Mouse (Mus musculus): Measurements from ENCODE around the gene 1600014C23Rik. TPM values are rescaled to one million over a fixed set of nuclear protein-coding genes. Genes with fewer than 3 reads are reported as not detected.

1600014C23Rik gene
- total and polyA plus RNA-seq, 2 experiments from 2014 or later, result 0.67 TPM; not detected in 1

DNA sequence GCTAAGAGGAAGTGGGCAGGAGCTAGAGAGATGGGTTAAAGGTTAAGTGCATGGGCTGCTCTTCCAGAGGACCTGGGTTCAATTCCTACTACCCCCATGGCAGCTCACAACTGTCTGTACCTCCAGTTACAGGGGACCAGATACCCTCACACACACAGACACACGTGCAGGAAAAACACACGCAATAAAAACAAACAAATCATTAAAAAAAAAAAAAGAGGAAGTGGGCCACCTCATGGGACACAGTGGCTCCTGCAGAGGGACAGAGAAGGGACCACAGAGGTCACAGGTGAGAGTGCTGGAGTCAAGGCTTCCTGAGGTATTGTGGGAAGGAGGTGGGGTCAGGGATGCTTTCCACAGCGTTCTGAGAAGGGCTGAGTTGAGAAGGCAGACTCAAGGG lies 22.1 kb downstream of the 1600014C23Rik start:
- H3K4me2 ChIP-seq (ENCODE audit: low read depth, low read length, poor library complexity, severe bottlenecking), result no peak overlapping the region
- H3K9ac ChIP-seq (replicated peaks; ENCODE audit: low read length, poor library complexity, severe bottlenecking), result no peak overlapping the region
- ATAC-seq (ENCODE audit: low FRiP score), result no peak
- H3K36me3 ChIP-seq (ENCODE audit: insufficient read depth, low read length), result no peaks in the 10 kb centered on the region
- H3K4me3 ChIP-seq (ENCODE audit: low read depth, low read length), result no peak overlapping the region
- no peak overlapping the region for H3K27ac ChIP-seq (ENCODE audit: low read depth, low read length)
- no peaks in the 10 kb centered on the region for H3K9me3 ChIP-seq (ENCODE audit: low read length)
- no peak for TF ChIP-seq CTCF (IDR thresholded peaks at IDR 0.05)
- H3K4me1 ChIP-seq (ENCODE audit: insufficient read depth, low read length), result no peaks in the 10 kb centered on the region
- DNase-seq (ENCODE audit: low spot score), result no peak
- 67% methylated on average over 3 of the region's 3 CpGs for WGBS
- no peaks in the 10 kb centered on the region for H3K27me3 ChIP-seq (ENCODE audit: insufficient read depth, low read length)

DNA sequence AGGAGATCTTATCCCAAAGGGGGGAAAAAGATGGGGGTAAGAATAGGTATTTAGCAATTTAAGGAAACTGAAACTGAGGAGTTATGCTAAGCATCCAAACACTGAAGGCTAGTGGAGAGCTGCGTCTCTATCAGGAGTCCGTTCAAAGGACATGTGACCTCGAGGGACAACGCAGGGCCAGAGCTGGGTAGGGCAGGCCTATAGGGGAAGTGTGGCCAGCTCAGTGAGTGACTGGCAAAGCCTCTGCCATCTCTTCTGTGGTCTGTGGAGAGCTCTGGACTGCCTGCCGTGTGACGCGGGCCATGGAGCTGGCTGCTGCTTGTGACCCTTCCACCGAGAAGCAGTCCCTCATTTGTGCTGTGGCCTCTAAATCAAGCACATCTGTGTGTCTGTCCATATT lies 23.2 kb downstream of the 1600014C23Rik start:
- no peak overlapping the region for H3K9ac ChIP-seq (replicated peaks; ENCODE audit: low read length, poor library complexity, severe bottlenecking)
- ATAC-seq (ENCODE audit: low FRiP score) (no peak), DNase-seq (ENCODE audit: low spot score) (no peak)
- 79% methylated on average over 8 of the region's 8 CpGs for WGBS
- H3K4me2 ChIP-seq (ENCODE audit: low read depth, low read length, poor library complexity, severe bottlenecking), result no peak overlapping the region
- no peak for TF ChIP-seq CTCF (IDR thresholded peaks at IDR 0.05)
- H3K4me3 ChIP-seq (ENCODE audit: low read depth, low read length), result no peak overlapping the region
- H3K4me1 ChIP-seq (ENCODE audit: insufficient read depth, low read length), result no peaks in the 10 kb centered on the region
- no peaks in the 10 kb centered on the region for H3K9me3 ChIP-seq (ENCODE audit: low read length)
- H3K27me3 ChIP-seq (ENCODE audit: insufficient read depth, low read length), result no peaks in the 10 kb centered on the region
- H3K27ac ChIP-seq (ENCODE audit: low read depth, low read length), result no peak overlapping the region
- H3K36me3 ChIP-seq (ENCODE audit: insufficient read depth, low read length), result no peaks in the 10 kb centered on the region

DNA sequence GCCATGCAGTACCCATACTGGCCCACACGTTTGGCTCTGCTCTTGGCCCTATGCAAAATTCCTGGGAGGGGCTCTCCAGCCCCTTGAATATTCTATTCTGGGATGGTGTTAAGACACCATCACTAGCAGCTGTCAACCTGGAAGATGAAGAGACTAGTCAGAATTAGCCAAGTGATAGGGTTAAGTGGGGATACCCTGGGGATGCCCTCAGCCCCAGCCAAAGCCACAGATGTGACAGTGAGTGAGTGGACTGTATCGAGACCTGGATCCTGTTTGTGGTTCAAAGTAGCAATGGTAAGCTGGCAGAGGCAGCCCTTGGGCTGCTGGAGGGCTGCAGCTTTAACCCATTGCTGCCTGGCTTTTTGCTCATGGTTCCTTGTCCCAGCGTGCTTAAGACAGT lies 23.8 kb downstream of the 1600014C23Rik start:
- WGBS, result 50% methylated on average over 3 of the region's 3 CpGs
- Histone ChIP-seq H3K36me3 (ENCODE audit: insufficient read depth, low read length) (no peaks in the 10 kb centered on the region), H3K9me3 (ENCODE audit: low read length) (no peaks in the 10 kb centered on the region), H3K9ac (replicated peaks; ENCODE audit: low read length, poor library complexity, severe bottlenecking) (no peak overlapping the region), H3K4me1 (ENCODE audit: insufficient read depth, low read length) (no peaks in the 10 kb centered on the region), H3K27ac (ENCODE audit: low read depth, low read length) (no peak overlapping the region), H3K4me2 (ENCODE audit: low read depth, low read length, poor library complexity, severe bottlenecking) (no peak overlapping the region), H3K27me3 (ENCODE audit: insufficient read depth, low read length) (no peaks in the 10 kb centered on the region), H3K4me3 (ENCODE audit: low read depth, low read length) (no peak overlapping the region)
- ATAC-seq (ENCODE audit: low FRiP score) (no peak), DNase-seq (ENCODE audit: low spot score) (no peak)
- no peak for TF ChIP-seq CTCF (IDR thresholded peaks at IDR 0.05)

DNA sequence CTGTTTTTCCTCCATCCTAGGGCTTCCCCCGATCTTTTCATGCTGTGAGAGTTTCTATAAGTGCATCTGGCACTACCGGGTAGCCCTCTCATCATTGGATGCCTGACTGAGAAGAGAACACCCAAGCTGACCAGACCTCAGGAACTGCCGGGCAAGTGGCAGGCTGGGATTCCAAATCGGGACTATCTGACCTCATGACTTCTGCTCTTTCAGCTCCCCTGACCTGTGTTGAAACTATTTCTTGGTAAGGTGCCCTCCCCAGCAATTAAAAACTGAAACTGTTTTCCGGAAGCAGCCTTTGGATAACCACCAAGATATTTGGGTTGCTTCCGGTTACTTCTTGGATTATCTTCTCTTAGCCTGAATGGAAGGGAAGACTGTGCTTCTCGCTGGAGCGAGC lies 25.5 kb downstream of the 1600014C23Rik start:
- no peak for ATAC-seq (ENCODE audit: low FRiP score)
- TF ChIP-seq CTCF (IDR thresholded peaks at IDR 0.05), result no peak
- WGBS, result 81% methylated on average over 8 of the region's 8 CpGs

DNA sequence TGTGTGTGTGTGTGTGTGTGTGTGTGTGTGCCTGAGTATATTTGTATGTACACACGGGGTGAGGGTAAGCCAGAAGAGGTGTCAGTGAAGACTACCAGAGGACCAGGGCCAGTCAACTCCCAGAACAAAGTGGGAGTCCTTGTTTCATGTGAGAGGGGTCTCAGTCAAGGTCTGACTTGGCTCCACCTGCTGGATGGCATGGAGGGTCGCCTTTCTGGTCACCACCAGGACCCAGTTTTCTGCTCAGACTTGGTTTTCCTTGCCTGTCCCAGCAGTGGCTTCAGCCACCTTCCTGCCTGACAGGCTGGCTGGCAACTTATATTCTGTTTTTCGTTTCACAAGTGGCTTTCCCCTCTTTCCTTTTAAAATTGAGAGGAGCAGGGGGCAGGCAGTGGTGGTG lies 26.3 kb downstream of the 1600014C23Rik start:
- H3K27me3 ChIP-seq (ENCODE audit: insufficient read depth, low read length), result no peaks in the 10 kb centered on the region

More for the DNA sequence above, 25.5 kb downstream of the 1600014C23Rik start:
- Histone ChIP-seq H3K9me3 (ENCODE audit: low read length) (no peaks in the 10 kb centered on the region), H3K4me3 (ENCODE audit: low read depth, low read length) (no peak overlapping the region), H3K27me3 (ENCODE audit: insufficient read depth, low read length) (no peaks in the 10 kb centered on the region), H3K4me1 (ENCODE audit: insufficient read depth, low read length) (no peaks in the 10 kb centered on the region), H3K36me3 (ENCODE audit: insufficient read depth, low read length) (no peaks in the 10 kb centered on the region), H3K4me2 (ENCODE audit: low read depth, low read length, poor library complexity, severe bottlenecking) (no peak overlapping the region), H3K27ac (ENCODE audit: low read depth, low read length) (no peak overlapping the region), H3K9ac (replicated peaks; ENCODE audit: low read length, poor library complexity, severe bottlenecking) (no peak overlapping the region)
- no peak for DNase-seq (ENCODE audit: low spot score)

DNA sequence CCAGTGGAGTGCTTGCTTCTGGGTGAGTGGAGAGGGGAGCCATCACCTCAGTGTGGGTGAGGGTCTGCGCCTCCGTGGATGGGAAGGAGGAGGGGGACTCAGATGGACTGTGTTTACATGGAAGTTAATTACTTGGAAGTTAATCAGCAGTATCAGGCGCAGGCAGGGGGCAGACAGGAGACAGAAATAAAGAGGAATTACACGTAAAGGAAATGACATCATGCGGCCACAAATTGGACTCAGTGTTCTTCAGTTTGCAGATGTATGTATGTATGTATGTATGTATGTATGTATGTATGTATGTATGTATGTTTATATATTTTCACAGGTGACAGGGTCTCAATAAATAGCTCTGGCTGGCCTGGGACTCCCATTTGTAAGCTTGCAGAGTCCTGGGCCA lies 26.8 kb downstream of the 1600014C23Rik start:
- 85% methylated on average over 5 of the region's 5 CpGs for WGBS
- Histone ChIP-seq H3K36me3 (ENCODE audit: insufficient read depth, low read length) (no peaks in the 10 kb centered on the region), H3K27ac (ENCODE audit: low read depth, low read length) (no peak overlapping the region), H3K4me3 (ENCODE audit: low read depth, low read length) (no peak overlapping the region), H3K9ac (replicated peaks; ENCODE audit: low read length, poor library complexity, severe bottlenecking) (no peak overlapping the region), H3K4me2 (ENCODE audit: low read depth, low read length, poor library complexity, severe bottlenecking) (no peak overlapping the region), H3K27me3 (ENCODE audit: insufficient read depth, low read length) (no peaks in the 10 kb centered on the region), H3K4me1 (ENCODE audit: insufficient read depth, low read length) (no peaks in the 10 kb centered on the region), H3K9me3 (ENCODE audit: low read length) (no peaks in the 10 kb centered on the region)
- no peak for TF ChIP-seq CTCF (IDR thresholded peaks at IDR 0.05)
- no peak for ATAC-seq (ENCODE audit: low FRiP score)
- no peak for DNase-seq (ENCODE audit: low spot score)

More for the DNA sequence above, 26.3 kb downstream of the 1600014C23Rik start:
- DNase-seq (ENCODE audit: low spot score) (no peak), ATAC-seq (ENCODE audit: low FRiP score) (no peak)
- 49% methylated on average over 3 of the region's 3 CpGs for WGBS
- Histone ChIP-seq H3K4me3 (ENCODE audit: low read depth, low read length) (no peak overlapping the region), H3K4me2 (ENCODE audit: low read depth, low read length, poor library complexity, severe bottlenecking) (no peak overlapping the region), H3K27ac (ENCODE audit: low read depth, low read length) (no peak overlapping the region), H3K4me1 (ENCODE audit: insufficient read depth, low read length) (no peaks in the 10 kb centered on the region), H3K9ac (replicated peaks; ENCODE audit: low read length, poor library complexity, severe bottlenecking) (no peak overlapping the region), H3K9me3 (ENCODE audit: low read length) (no peaks in the 10 kb centered on the region), H3K36me3 (ENCODE audit: insufficient read depth, low read length) (no peaks in the 10 kb centered on the region)
- peak; percentile 24; the same call in 1 of the 2 replicates for TF ChIP-seq CTCF (IDR thresholded peaks at IDR 0.05)

All from midbrain, postnatal 0 days (tissue).